Mouse (Mus musculus) midbrain, postnatal 0 days (tissue): ENCODE measurements around the gene Neurl2. TPM values are rescaled to one million over a fixed set of nuclear protein-coding genes. Genes with fewer than 3 reads are reported as not detected.
"Not testable (repeated sequence)": the region's sequence is repeated elsewhere in the genome, so short reads cannot be mapped to it uniquely, and the experiment has no call there.

Experiments
- ATAC-seq: fragments of 200-750 bp; cut with Nextera tagmentation; 2 replicates; pipeline ENCODE4 v1.8.0; 2017; ENCODE audit warnings: moderate number of reproducible peaks, mild to moderate bottlenecking, moderate TSS enrichment, moderate library complexity; ENCODE audit not compliant: low FRiP score
- DNase-seq: peaks from one replicate; pipeline ENCODE4 v3.0.0-alpha.2; 2015; ENCODE audit warnings: low spot score
- H3K27ac ChIP-seq: fragments of 300-500 bp; sonication (generic); 2 replicates; pipeline ENCODE4 v1.5.1; 2014; ENCODE audit warnings: low read depth, mild to moderate bottlenecking, low read length, mixed read lengths
- H3K27me3 ChIP-seq: fragments of 300-500 bp; sonication (generic); 2 replicates; pipeline ENCODE4 v1.6.1; 2014; ENCODE audit warnings: low read length, control low read depth, mixed read lengths; ENCODE audit not compliant: insufficient read depth
- H3K36me3 ChIP-seq: fragments of 300-500 bp; sonication (generic); 2 replicates; pipeline ENCODE4 v1.6.1; 2014; ENCODE audit warnings: low read length, control low read depth, mixed read lengths; ENCODE audit not compliant: insufficient read depth
- H3K4me1 ChIP-seq: fragments of 300-500 bp; sonication (generic); 2 replicates; pipeline ENCODE4 v1.6.1; 2014; ENCODE audit warnings: mild to moderate bottlenecking, control low read depth, antibody characterized with exemption, low read length, mixed read lengths; ENCODE audit not compliant: insufficient read depth
- H3K4me2 ChIP-seq: fragments of 300-500 bp; sonication (generic); 2 replicates; pipeline ENCODE4 v1.6.1; 2014; ENCODE audit warnings: low read depth, mild to moderate bottlenecking, low read length, mixed read lengths; ENCODE audit not compliant: poor library complexity, severe bottlenecking
- H3K4me3 ChIP-seq: fragments of 300-500 bp; sonication (generic); 2 replicates; pipeline ENCODE4 v1.5.1; 2014; ENCODE audit warnings: low read depth, mild to moderate bottlenecking, low read length, moderate library complexity
- H3K9ac ChIP-seq: fragments of 300-500 bp; sonication (generic); replicated peaks from 2 replicates; pipeline ENCODE4 v1.6.1; 2014; ENCODE audit warnings: mild to moderate bottlenecking, low read length, moderate library complexity, mixed read lengths; ENCODE audit not compliant: poor library complexity, severe bottlenecking
- H3K9me3 ChIP-seq: fragments of 300-500 bp; sonication (generic); 2 replicates; pipeline ENCODE4 v1.6.1; 2016; ENCODE audit warnings: low read length, control low read depth
- CTCF ChIP-seq: IDR thresholded peaks from 2 replicates; pipeline ENCODE4 v1.5.1; 2016; ENCODE audit warnings: antibody characterized with exemption, mild to moderate bottlenecking
- whole genome bisulfite sequencing: fragments of 180-500 bp; shearing (Covaris S2); extraction: QIAGEN DNeasy Blood & Tissue Kit; methylation state at CpG from one replicate; pipeline ENCODE4 v1.1.7; 2014; 5-methylcytosine and 5-hydroxymethylcytosine counted together
- polyA plus RNA-seq: library from polyadenylated mRNA; unstranded; fragments of >200 nt; fragmentation: Nextera tagmentation; extraction: Ambion mirVana; gene quantifications from 2 replicates; pipeline ENCODE4 v1.2.1, GENCODE M21; 2015
- total RNA-seq: library from RNA; depleted of rRNA; stranded (reverse); fragments of >200 nt; gene quantifications from 2 replicates; pipeline ENCODE4 v1.2.3, GENCODE M21; 2014

The Neurl2 gene
- total and polyA plus RNA-seq, 2 experiments from 2014 or later: 7.8 to 11.2 TPM

- H3K4me2 ChIP-seq: no peak overlapping the region
- WGBS: 64% methylated on average over 9 of the region's 9 CpGs
- no peak for TF ChIP-seq CTCF
- no peaks in the 10 kb centered on the region for H3K36me3 ChIP-seq
- H3K4me3 ChIP-seq: no peak overlapping the region
- H3K4me1 ChIP-seq: 0 out of 2 replicates have a peak, but pooled peaks cover 3% of the 10 kb centered on the region
- H3K9me3 ChIP-seq: no peaks in the 10 kb centered on the region
- no peak for ATAC-seq
- no peak overlapping the region for H3K9ac ChIP-seq
- H3K27ac ChIP-seq: no peak overlapping the region
- DNase-seq: no peak
- peaks cover 22% of the 10 kb centered on the region for H3K27me3 ChIP-seq
These were observed 26.6 kb upstream of the Neurl2 start for GRCm38 (mm10) chr2:164859640-164860432.

GRCm38 (mm10) chr2:164859155-164859554, 25.9 kb upstream of the Neurl2 start:
- TF ChIP-seq CTCF: no peak
- ATAC-seq: no peak
- H3K4me1 ChIP-seq: 0 out of 2 replicates have a peak, but pooled peaks cover 3% of the 10 kb centered on the region

GRCm38 (mm10) chr2:164857842-164858553, 24.7 kb upstream of the Neurl2 start:
- TF ChIP-seq CTCF: no peak
- Histone ChIP-seq H3K36me3 (no peaks in the 10 kb centered on the region), H3K9me3 (no peaks in the 10 kb centered on the region), H3K4me2 (peak overlapping the region; percentile 95), H3K4me3 (peak overlapping the region; percentile 46), H3K4me1 (0 out of 2 replicates have a peak, but pooled peaks cover 3% of the 10 kb centered on the region), H3K27ac (no peak overlapping the region), H3K9ac (0 out of 2 replicates have a peak overlapping the region, but pooled peaks have one; percentile 48), H3K27me3 (peaks cover 22% of the 10 kb centered on the region)
- no peak for DNase-seq
- no peak for ATAC-seq
- 4% methylated on average over 19 of the region's 19 CpGs for WGBS

More at GRCm38 (mm10) chr2:164859155-164859554, 25.9 kb upstream of the Neurl2 start:
- no peaks in the 10 kb centered on the region for H3K9me3 ChIP-seq
- H3K36me3 ChIP-seq: no peaks in the 10 kb centered on the region
- no peak for DNase-seq
- 53% methylated on average over 2 of the region's 2 CpGs for WGBS
- no peak overlapping the region for H3K4me2 ChIP-seq
- H3K4me3 ChIP-seq: no peak overlapping the region
- H3K27ac ChIP-seq: no peak overlapping the region
- H3K9ac ChIP-seq: no peak overlapping the region
- peaks cover 22% of the 10 kb centered on the region for H3K27me3 ChIP-seq

GRCm38 (mm10) chr2:164857101-164857821, 24.0 kb upstream of the Neurl2 start, which contains the start of gene Pltp:
TSS of gene Pltp (minus strand) at chr2:164857711.
- Histone ChIP-seq H3K4me2 (peak within 1 kb of the TSS; percentile 95), H3K36me3 (no peaks in the 10 kb centered on the region), H3K27ac (no peak within 1 kb of the TSS), H3K27me3 (peaks cover 22% of the 10 kb centered on the region), H3K9me3 (no peaks in the 10 kb centered on the region), H3K4me1 (0 out of 2 replicates have a peak, but pooled peaks cover 3% of the 10 kb centered on the region), H3K9ac (peak within 1 kb of the TSS; percentile 48), H3K4me3 (peak within 1 kb of the TSS; percentile 46)
- TF ChIP-seq CTCF: no peak
- ATAC-seq (peak; percentile 78), DNase-seq (peak; percentile 59)
- 1% methylated on average over 47 of the region's 47 CpGs for WGBS

GRCm38 (mm10) chr2:164856309-164857100, 23.2 kb upstream of the Neurl2 start:
- Histone ChIP-seq H3K4me3 (peak overlapping the region; percentile 46), H3K9me3 (no peaks in the 10 kb centered on the region), H3K36me3 (no peaks in the 10 kb centered on the region), H3K4me2 (peak overlapping the region; percentile 95), H3K27ac (no peak overlapping the region), H3K4me1 (0 out of 2 replicates have a peak, but pooled peaks cover 3% of the 10 kb centered on the region), H3K27me3 (peaks cover 22% of the 10 kb centered on the region), H3K9ac (peak overlapping the region; percentile 48)
- ATAC-seq (peak; percentile 10; the same call in 1 of the 2 replicates), DNase-seq (peak; percentile 28)
- WGBS: 1% methylated on average over 42 of the region's 42 CpGs
- peak; percentile 52 for TF ChIP-seq CTCF

- not testable (repeated sequence) for H3K9ac ChIP-seq, H3K4me2 ChIP-seq, H3K36me3 ChIP-seq, H3K4me1 ChIP-seq, ATAC-seq, DNase-seq, H3K9me3 ChIP-seq, H3K4me3 ChIP-seq, H3K27ac ChIP-seq
- 73% methylated on average over 5 of the region's 5 CpGs for WGBS
- peaks cover 22% of the 10 kb centered on the region for H3K27me3 ChIP-seq
These were observed 22.3 kb upstream of the Neurl2 start for GRCm38 (mm10) chr2:164855572-164855971.
